Mouse (Mus musculus) testis, adult 2 months (tissue): ENCODE measurements around the gene Rundc1. TPM values are rescaled to one million over a fixed set of nuclear protein-coding genes. Genes with fewer than 3 reads are reported as not detected.
"Not testable (repeated sequence)": the region's sequence is repeated elsewhere in the genome, so short reads cannot be mapped to it uniquely, and the experiment has no call there.

Experiments
- H3K27ac ChIP-seq: fragments of 200-500 bp; 2 replicates; pipeline ENCODE4 v1.5.1; 2012; ENCODE audit warnings: low read depth, low read length; ENCODE audit not compliant: control insufficient read depth, insufficient read depth
- H3K27me3 ChIP-seq: fragments of 200-500 bp; 2 replicates; pipeline ENCODE4 v1.6.1; 2012; ENCODE audit warnings: mild to moderate bottlenecking, low read length, moderate library complexity; ENCODE audit not compliant: control insufficient read depth, insufficient read depth
- H3K36me3 ChIP-seq: fragments of 200-500 bp; 2 replicates; pipeline ENCODE4 v1.6.1; 2012; ENCODE audit warnings: mild to moderate bottlenecking, low read length; ENCODE audit not compliant: control insufficient read depth, insufficient read depth
- H3K4me1 ChIP-seq: fragments of 200-500 bp; 2 replicates; pipeline ENCODE4 v1.6.1; 2012; ENCODE audit warnings: low read length; ENCODE audit not compliant: control insufficient read depth, insufficient read depth
- H3K4me3 ChIP-seq: fragments of 200-500 bp; 2 replicates; pipeline ENCODE4 v1.5.1; 2012; ENCODE audit warnings: low read depth, mild to moderate bottlenecking, low read length, moderate library complexity, mixed read lengths; ENCODE audit not compliant: control insufficient read depth
- CTCF ChIP-seq: fragments of 200-500 bp; IDR thresholded peaks from 2 replicates; pipeline ENCODE4 v1.5.1; 2012; ENCODE audit warnings: low read depth, mild to moderate bottlenecking, inconsistent platforms, low read length, moderate library complexity; ENCODE audit not compliant: control insufficient read depth, insufficient read depth, insufficient replicate concordance
- POLR2A ChIP-seq: fragments of 200-500 bp; IDR thresholded peaks from 2 replicates; pipeline ENCODE4 v1.6.1; 2012; ENCODE audit warnings: low read depth, mild to moderate bottlenecking, inconsistent platforms, low read length, moderate library complexity; ENCODE audit not compliant: control insufficient read depth
- polyA plus RNA-seq: library from polyadenylated mRNA; depleted of rRNA; stranded (reverse); fragments of >200 nt; gene quantifications from 2 replicates; pipeline ENCODE4 v1.2.3, GENCODE M21; 2012

The Rundc1 gene
- polyA plus RNA-seq, 1 experiment, result 9.4 TPM

DNA sequence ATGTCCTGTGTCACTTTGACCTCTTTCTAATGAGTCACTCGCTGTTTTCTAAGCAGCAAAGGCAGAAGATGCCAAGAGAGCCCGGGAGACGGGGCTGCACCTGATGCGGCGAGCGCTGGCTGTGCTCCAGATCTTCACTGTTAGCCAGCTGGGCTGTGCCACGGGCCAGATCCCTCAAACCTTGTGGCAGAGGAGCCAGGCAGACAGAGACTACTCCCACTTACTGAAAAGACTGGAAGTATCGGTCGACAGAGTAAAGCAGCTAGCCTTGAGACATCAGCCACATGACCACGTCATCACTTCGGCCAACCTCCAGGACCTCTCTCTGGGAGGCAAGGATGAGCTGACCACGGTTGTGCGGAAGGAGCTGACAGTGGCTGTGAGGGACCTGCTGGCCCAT is 8.5 kb downstream of the Rundc1 start:
- no peaks in the 10 kb centered on the region for H3K4me1 ChIP-seq
- H3K27me3 ChIP-seq, result no peaks in the 10 kb centered on the region
- H3K4me3 ChIP-seq, result no peak overlapping the region
- no peak overlapping the region for H3K27ac ChIP-seq
- no peak for TF ChIP-seq CTCF
- TF ChIP-seq POLR2A, result no peak
- H3K36me3 ChIP-seq, result peaks cover 2% of the 10 kb centered on the region

DNA sequence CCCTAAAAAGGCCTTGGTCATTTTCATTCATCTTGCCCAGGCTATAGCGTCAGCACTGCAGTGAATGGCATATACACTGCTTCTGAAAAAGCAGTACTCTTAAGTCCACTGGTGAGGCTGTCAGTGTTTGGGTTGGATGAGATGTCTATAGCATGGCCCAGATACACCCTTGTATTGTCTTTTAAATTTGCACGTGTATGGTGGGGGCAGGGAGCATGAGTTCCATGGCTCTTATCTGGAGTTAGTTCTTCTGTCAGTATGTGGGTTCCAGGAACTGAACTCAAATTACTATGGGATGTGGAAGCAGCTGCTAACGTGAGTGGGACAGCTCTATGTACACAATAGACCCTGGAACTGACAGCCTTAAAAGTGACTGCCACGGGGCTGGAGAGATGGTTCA is 10.9 kb downstream of the Rundc1 start:
- TF ChIP-seq POLR2A (no peak), CTCF (no peak)
- H3K4me3 ChIP-seq, result no peak overlapping the region
- no peak overlapping the region for H3K27ac ChIP-seq
- no peaks in the 10 kb centered on the region for H3K4me1 ChIP-seq
- H3K36me3 ChIP-seq, result peaks cover 2% of the 10 kb centered on the region
- no peaks in the 10 kb centered on the region for H3K27me3 ChIP-seq

DNA sequence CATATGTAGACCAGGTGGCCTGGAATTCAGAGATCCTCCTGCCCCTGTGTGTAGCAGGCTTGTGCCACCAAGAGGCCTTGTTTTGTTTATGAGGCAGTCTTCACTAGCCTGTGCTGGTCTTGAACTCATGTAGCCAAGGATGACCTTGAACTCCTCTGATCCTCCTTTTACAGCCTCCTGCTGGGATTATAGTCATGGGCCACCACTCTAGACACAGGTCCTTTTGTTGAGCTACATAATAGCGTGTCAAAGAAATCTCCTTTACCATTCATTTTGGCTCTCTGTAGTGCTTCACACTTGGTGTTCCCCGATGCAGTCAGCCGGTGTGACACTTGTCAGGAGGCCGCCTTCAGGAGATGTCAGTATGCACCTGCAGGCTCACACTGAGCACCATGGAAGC is 12.0 kb downstream of the Rundc1 start:
- Histone ChIP-seq H3K4me3 (no peak overlapping the region), H3K27me3 (no peaks in the 10 kb centered on the region), H3K4me1 (no peaks in the 10 kb centered on the region; the same call in 1 of the 2 replicates), H3K27ac (no peak overlapping the region), H3K36me3 (peaks cover 2% of the 10 kb centered on the region)
- TF ChIP-seq POLR2A (no peak), CTCF (no peak)

DNA sequence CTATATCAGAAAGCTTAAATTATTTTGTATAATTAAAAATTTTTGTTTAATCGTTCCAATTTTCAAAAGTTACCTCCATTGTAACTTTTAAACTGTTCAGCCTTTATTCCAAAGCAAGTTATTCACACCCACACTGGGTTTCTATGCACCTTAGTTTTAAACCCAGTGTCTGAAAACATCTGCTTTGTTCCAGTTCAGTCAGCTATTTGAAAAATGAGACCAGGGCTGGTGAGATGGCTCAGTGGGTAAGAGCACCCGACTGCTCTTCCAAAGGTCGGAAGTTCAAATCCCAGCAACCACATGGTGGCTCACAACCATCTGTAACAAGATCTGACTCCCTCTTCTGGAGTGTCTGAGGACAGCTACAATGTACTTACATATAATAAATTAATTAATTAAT is 13.1 kb downstream of the Rundc1 start:
- H3K27me3 ChIP-seq, H3K4me3 ChIP-seq, H3K36me3 ChIP-seq, H3K4me1 ChIP-seq, H3K27ac ChIP-seq: not testable (repeated sequence)

DNA sequence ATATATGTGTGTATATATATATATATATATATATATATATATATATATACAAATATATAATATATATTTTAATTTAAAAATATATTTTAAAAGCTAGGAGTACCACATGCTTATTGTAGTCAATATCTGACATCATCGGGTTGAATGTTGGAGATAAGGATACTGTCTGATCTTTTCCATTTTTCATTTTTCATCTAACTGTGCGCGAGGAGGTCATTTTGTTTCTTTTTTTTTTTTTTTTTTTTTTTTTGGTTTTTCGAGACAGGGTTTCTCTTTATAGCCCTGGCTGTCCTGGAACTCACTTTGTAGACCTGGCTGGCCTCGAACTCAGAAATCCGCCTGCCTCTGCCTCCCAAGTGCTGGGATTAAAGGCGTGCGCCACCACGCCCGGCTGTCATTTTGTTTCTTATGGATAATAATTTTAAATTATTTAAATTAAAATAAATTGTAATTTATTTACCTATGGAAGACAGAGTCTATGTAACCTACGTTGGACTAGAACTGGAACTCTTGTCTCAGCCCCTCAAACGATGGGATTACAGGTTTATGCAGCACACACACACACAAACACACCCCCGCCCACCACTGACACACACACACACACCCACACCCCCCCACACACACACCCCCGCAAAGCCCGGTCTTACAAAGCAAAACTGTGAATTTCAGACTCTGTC is 16.7 kb downstream of the Rundc1 start:
- 0 out of 2 replicates have a peak overlapping the region, but pooled peaks have one; percentile 26 for H3K27ac ChIP-seq
- not testable (repeated sequence) for H3K27me3 ChIP-seq, H3K4me1 ChIP-seq, H3K36me3 ChIP-seq
- peak overlapping the region; percentile 81 for H3K4me3 ChIP-seq

DNA sequence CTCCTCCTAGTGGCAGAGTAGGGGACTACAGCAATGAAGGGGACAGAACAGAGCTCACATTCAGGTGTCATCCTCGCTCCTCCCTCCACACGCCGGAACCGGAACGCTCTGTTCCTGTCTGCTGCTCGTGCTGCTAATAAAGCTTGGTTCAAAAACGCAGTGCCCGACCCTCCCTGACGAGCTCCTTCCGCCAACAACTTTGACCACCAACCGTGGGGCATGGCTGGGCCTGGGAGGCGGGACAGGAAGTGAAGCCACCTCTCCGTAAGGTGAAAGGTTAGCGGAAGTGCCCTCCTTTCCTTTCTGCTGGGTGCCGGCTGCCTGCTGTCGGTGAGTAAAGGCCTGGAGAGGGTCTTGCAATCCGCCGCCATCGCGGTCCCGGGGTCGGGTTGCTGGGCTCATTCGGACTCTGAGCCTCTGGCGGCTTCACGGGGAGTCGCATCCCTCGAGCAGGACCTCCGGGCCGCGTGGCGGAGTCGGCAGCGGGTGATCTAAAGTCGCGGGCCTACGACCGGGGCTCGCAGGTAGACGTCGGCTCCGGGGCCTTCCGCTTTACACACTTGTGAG is 17.3 kb downstream of the Rundc1 start, which contains the start of gene Rpl27:
Gene Rpl27, plus strand, starts transcription at position 172 of the 567 bp plus-strand sequence.
- Histone ChIP-seq H3K36me3 (peaks cover 4% of the 10 kb centered on the region), H3K4me1 (no peaks in the 10 kb centered on the region; the same call in 1 of the 2 replicates), H3K27me3 (no peaks in the 10 kb centered on the region), H3K4me3 (peak within 1 kb of the TSS; percentile 81), H3K27ac (peak within 1 kb of the TSS; percentile 82)
- TF ChIP-seq POLR2A (peak; percentile 89), CTCF (peak; percentile 75; the same call in 1 of the 2 replicates)

- Histone ChIP-seq H3K27me3 (no peaks in the 10 kb centered on the region), H3K27ac (peak overlapping the region; percentile 82), H3K4me3 (peak overlapping the region; percentile 81), H3K36me3 (peaks cover 4% of the 10 kb centered on the region), H3K4me1 (no peaks in the 10 kb centered on the region; the same call in 1 of the 2 replicates)
- TF ChIP-seq POLR2A (no peak), CTCF (no peak)
Measured at GRCm38 (mm10) chr11:101442760-101443159, 17.9 kb downstream of the Rundc1 start.

DNA sequence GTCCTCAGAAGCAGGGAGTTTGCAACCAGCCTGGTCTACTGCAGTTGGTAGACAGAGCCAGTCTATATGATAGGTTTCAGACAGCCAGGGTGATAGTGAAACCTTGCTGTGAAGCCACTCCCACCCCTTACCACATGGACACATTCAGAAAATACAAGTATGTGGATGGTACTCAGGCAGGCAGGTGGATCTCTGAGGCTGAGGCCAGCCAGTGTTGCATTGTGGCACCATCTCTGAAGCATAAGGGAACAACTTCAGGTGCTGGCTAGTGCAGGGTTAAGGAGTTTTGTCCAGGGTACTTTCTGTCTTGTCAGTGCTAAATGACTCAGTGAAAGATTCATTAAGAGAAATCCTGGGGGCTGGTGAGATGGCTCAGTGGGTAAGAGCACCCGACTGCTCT is 21.4 kb downstream of the Rundc1 start:
- H3K27me3 ChIP-seq, result no peaks in the 10 kb centered on the region
- H3K27ac ChIP-seq, result no peak overlapping the region
- TF ChIP-seq CTCF (no peak), POLR2A (no peak)

GRCm38 (mm10) chr11:101446860-101447259 is 22.0 kb downstream of the Rundc1 start:
- H3K36me3 ChIP-seq, H3K27ac ChIP-seq, H3K4me3 ChIP-seq, H3K27me3 ChIP-seq, H3K4me1 ChIP-seq: not testable (repeated sequence)

More for the DNA sequence above, 21.4 kb downstream of the Rundc1 start:
- H3K36me3 ChIP-seq, result peaks cover 4% of the 10 kb centered on the region
- no peak overlapping the region for H3K4me3 ChIP-seq
- H3K4me1 ChIP-seq, result no peaks in the 10 kb centered on the region; the same call in 1 of the 2 replicates
